Mouse (Mus musculus) c-Kit-positive CD71-negative TER-119-negative erythroid progenitor cells, embryonic 14.5 days (primary cell): ENCODE measurements around the gene Nrxn1.
"Not testable (repeated sequence)": the region's sequence is repeated elsewhere in the genome, so short reads cannot be mapped to it uniquely, and the experiment has no call there.

Experiments
- DNase-seq: peaks from one replicate; pipeline ENCODE4 v3.0.0-alpha.2; 2013; ENCODE audit warnings: low read depth

The Nrxn1 gene

DNA sequence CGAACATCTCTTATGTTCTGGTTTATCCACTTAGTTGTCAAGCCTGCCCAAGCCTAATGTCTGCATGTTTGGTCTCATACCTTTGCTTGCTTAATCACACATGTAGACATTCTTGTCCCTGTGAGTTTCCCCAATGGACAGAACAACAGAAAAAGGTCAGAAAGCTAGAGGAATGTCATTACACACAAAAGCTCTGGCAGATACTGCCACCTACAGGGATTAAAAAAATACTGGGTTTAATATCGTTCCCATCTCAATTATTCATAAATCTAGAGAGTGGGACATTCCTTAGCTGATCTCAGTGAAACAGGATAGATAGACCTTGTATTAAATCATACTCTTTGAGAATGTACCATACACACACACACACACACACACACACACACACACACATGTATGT is 823.7 kb downstream of the Nrxn1 start:
- no peak for DNase-seq

DNA sequence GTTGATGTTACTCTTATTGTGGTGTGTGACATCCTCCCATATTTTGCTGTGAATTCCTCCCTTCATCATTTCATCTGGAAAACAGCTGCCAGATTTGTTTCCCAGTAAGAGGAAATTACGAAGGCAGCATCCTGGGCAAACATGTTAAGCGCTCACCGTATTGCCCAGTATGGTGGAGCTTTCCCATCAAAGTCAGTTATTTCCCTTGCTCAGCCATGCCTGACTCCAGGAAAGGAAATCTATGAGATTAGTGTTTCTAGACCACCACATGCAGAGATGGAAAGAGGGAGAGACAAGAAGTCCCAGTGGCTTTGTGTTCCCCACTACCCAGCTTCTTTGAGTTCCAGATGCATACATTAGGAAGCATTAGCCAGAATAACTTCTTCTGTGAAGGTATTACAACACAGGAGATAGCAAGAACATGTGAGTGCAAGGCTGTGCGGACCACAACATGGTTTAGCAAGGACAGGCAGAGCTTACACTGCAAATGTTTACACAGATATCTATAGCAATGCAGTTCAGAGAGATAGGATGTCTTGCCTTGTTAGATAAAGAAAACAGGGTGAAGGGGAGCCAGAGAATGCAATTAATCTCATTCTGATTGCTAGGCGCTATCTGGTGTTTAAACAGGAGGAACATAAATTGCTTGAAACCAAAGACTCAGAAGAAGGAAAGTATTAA is 839.3 kb downstream of the Nrxn1 start:
- DNase-seq: no peak

DNA sequence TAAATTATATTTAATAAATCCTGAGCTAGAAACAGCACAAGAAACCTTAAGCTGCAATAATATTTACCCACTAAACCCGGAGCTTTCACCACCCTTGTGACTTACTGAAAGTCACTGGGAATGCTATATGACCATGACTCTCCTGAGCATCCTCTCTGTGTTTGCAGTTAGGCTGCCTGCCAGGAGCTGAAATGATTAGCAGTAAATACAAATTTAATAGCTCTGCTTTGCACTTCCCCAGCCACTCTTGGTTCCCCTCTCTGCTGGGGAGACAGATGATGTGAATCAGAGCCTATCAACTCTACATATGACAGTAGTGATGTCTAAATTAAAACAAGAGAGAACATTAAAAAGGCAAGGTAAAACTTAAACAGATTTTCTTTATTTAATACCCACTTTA is 840.7 kb downstream of the Nrxn1 start:
- no peak for DNase-seq

DNA sequence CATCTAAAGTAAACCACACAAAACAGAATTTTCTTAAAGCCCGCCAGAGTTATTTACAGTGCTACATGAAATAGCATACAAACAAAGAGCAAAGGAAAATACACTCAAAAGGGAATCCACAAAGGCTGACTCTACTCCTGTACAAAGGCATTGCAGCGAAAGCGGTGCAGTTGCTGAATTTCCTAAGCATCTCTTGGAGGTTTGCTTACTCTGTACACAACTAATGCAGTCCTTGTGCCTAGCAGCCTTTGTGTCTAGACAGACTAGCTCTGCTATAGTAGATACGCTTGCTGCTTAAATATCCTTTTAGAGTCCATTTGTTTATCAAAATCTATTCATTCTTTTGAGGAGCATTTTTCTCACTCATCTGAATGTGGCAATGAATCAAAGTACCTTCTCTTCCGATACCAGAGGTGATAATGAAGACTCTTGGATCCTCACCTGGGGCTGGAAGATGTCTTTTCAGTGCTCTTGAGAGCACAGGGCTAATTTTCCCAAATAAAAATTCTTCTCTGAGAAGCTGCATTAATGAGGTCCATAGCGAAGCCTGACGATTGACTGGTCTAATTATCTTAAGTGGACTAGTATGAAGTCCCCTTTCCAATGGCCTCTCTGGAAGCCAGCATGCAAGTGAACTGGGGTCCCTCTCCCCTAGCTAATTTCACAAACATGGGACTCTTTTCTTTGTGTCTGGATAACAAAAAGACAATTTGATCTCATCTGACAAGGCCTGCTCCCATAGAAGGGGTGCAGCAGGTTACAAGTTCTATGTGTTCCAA is 845.6 kb downstream of the Nrxn1 start:
- no peak for DNase-seq

DNA sequence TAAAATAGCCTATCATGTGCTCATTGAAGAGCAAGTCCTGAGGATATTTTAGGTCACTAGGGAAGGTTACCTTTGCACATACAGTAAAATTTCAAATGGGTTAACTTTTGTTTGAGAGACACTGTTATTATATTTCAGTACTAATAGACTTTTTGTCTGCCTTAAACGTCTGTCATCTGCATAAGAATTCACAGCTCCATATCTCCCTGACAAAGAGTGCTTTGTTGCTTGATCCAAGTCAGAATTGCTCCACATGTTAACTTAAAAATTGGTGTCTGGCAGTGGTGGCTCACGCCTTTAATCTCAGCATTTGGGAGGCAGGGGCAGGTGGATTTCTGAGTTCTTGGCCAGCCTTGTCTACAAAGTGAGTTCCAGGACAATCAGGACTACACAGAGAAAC is 848.5 kb downstream of the Nrxn1 start:
- DNase-seq: no peak

DNA sequence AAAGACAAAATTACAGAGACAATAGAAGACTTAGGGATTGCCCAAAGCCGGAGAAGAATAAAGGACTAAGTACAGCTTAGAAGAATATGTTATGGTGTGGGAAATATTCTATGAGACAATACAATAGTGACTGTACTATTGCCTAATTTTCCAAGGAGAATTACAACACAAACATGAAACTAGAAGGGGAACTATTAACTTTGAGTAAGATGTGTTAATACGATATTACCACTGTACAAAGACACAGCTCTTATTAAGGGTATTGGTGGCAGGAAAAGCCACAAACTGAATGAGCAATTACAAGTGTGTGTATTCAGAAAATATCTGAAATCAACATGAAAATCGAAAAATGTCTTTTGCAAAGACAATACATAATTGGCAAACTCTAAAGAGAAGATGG is 853.9 kb downstream of the Nrxn1 start:
- DNase-seq: no peak

DNA sequence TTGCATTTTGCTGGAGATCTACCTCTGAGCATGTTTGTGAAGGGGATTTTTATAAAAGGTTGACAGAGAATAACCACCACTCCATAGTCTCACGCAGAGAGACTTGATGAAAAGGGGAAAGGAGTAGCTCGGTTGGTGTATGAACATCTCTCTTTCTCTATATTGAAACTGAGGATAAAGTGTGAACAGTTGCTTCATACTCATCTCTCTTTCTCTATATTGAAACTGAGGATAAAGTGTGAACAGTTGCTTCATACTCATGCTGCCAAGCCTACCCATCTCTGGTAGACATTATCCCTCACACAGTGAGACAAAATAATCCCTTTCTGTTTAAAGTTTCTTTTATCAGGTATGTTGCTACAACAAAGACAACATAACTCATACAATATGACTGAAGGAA is 854.4 kb downstream of the Nrxn1 start:
- DNase-seq: no peak

DNA sequence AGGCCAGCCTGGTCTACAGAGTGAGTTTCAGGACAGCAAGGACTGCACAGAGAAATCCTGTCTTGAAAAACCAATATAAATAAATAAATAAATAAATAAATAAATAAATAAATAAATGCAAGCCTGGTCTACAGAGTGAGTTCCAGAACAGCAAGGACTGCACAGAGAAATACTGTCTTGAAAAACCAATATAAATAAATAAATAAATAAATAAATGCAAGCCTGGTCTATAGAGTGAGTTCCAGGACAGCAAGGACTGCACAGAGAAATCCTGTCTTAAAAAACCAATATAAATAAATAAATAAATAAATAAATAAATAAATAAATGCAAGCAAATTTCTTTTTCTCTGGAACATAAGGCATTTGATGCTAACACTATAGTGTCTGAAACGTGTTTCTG is 857.2 kb downstream of the Nrxn1 start:
- not testable (repeated sequence) for DNase-seq

DNA sequence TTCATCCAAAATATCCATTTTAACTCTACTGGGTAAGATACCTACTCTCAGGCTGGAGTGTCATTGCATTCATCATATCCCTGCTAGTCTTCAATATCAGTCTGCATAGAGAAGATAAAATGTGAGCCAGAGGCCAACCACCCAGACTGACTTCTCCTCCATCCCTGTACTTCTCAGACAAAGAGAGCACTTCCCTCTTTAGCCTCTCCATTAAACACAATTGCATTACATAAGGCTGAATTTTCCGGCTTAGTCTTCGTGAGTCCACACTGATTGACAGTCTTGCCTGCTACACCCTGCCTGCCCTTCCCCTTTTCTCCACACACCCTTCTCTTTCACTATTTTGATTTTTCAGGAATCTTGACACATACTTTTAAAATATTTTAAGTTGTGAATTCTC is 858.1 kb downstream of the Nrxn1 start:
- DNase-seq: no peak

DNA sequence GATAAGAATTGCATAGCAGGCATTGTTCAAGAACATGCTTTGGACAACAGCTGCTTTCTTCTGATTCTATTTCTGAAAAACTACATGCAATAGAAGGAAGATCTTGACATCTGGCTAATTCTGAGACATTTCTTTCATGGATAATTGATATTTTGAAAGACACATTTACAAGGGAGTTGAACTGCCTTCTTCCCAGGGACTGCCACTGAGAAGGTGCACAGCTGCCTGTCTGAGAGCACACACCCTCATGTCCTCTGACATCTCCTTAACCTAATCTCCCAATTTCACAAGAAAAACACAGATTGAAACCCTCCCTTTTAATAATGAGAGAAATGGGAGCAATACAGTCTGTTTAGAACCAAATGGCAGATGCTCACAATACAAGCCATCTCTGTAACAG is 884.3 kb downstream of the Nrxn1 start:
- DNase-seq: no peak

DNA sequence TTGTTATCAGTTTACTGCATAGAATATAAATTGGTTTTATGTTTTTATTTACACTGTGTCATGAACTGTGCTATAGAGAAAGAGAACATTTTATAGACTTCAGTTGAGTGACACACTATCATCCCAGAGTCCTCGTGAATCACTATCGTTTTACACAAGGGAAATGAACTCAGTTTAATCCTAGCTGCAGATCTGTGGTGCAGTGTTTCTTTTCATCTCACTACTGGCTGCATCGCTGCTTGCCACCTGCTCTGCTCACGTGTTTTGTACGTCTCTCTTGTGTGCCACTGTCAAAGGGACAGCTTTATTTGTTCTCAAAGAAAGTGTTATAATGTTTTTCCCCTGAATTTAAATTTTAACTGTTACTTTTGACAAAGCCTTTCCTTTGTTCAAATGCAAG is 885.3 kb downstream of the Nrxn1 start:
- no peak for DNase-seq

DNA sequence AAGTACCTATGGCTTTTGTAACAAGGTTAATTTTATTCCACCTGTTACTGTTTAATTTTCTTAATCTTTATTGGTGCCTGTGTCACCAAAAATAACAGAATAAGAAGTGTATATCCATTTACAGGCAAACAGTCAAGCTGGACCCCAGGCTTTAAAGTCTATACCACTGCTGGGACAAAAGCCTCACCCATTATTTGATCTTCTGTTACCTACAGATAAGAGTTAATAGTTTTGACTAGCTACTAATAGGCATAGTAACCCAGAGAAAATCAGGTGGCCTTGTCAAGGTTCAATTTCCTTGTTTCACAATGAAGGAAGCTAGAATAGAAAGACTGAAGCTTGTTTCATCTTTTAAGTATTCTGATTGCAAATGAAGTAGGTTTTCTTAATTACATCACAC is 888.9 kb downstream of the Nrxn1 start:
- no peak for DNase-seq

DNA sequence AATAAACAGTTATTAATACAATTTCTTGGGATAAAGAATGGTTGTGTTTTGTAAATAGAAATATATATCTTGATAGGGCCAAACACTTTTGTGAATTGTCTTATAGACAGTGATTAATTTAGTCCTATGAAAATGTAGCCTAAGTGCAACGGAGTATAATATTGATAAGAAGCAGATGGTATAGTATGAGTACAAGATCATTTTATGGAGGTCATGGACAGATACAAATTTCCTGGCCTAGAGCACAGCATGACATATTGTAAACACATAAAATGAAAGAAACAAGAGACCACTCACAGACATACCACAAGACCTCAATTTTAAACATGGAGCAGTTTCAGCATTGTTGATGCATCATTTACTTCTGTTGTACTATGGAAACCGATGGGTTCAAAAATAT is 890.1 kb downstream of the Nrxn1 start:
- DNase-seq: no peak

DNA sequence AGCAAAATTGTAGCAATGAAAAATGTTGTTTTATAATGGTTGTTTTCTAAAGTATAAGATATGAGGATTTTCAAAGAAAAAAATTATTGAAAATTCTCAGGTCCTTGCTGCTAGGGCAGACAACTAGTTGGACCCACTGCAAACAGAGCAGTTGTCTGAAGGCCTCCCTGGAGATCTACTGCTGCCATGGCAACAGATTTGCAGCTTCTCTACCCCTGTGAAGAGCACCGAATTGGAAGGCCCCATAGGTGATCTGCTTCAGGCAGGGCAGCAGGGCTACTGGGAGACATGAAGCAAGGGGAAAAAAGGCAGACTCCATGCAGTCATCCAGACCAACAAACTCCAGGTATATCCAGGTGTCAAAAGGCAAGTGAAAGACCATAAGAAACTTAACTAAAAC is 896.1 kb downstream of the Nrxn1 start:
- no peak for DNase-seq

DNA sequence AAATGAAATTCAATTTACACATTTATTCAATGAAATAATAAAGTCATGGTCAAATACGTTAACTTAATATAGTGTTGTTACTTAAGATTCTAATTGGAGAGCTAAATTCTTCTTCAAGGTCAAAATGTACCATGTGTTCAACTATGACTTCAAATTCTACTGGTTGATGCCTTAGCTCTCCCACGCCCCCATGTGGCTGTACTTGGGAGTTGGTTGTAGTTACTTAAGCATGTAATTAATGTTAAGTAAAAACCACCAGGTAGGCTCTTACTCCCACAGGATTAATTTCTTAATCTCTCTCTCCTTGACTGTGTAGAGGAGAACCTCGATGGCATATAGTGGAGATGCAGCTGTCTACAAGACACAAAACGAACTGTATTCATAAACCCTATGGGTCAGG is 951.3 kb downstream of the Nrxn1 start:
- DNase-seq: peak; percentile 8

DNA sequence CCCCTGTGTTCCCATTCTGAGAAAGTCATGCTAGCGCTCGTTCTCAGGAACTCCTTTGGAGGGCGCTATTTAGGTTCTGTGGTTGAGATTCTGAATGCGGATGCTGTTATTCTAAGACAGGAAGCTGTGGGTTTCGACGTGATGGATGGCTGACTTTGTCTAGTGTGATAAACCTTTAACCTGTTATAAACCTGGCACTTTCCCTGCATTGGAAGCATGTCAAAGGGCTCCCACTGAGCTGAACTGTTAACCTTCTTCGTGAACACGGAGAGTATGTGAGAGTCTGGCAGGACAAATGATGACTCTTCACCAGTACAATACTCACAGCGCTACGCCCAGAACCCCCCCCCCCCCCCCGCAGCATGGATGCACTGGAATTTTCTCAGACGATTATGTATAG is 962.0 kb downstream of the Nrxn1 start:
- no peak for DNase-seq

DNA sequence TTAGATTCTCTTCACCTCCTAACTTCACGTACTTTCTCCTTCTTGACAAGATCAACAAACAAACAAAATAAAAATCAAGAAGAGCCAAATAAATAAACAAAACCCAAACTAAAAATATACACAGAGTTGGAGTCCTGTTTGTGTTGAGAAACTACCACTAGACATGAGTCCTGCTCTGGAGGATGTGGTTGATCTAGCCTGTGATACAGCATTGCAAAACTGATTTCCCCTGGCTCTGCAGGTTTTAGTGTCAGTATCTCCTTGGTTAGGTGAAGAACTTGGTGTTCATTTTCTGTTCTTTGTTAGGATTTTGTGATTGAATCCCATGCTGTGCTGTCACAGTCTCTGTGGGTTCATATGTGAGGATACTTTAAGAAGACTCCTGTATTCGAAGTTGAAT is 963.7 kb downstream of the Nrxn1 start:
- DNase-seq: no peak

DNA sequence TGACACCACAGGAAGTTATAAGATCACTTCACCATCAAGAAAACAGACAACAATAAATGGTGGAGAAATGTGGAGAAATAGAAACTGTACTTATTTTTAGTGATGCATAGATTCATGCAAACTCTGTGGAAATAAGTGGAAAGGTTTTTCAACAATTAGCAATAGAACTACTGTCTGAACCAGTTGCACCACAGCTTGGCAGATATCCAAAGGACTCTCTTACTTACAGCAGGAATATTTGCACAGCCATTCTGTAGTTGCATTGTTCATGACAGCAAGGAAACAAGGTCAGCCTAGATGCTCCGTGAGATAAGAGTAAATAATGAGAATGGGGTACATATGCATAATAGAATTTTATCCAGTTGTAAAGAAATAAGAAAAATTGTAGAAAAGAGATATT is 965.3 kb downstream of the Nrxn1 start:
- DNase-seq: no peak

DNA sequence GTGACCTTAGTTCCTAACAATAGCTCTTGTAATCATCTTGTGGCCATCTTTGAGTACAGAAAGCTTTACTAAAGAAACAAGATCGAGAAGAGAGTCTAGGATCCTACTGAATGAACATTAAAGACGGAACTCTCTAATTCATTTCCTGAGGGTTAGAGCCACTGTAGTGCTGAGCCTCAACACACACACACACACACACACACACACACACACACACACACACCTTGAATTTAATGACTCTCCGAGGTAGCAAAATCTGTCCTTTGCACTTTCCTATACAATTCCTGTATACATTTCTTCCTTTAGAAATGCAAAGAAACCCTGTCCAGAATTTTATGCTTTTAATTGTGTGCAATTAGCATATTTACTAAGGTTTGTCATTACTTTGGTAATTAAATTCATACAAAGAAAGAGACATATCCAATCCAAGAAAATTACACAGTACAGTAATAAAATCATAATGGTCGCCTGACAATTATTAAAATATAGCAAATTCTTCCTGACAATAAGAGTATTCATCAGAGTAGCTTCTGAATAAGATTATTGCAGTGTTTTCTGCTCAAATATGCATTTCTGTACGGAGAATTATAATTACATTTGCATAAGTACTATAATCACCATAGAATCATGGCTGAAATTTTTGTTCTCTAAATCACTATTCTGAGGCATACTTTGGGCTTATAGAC is 969.9 kb downstream of the Nrxn1 start:
- no peak for DNase-seq

DNA sequence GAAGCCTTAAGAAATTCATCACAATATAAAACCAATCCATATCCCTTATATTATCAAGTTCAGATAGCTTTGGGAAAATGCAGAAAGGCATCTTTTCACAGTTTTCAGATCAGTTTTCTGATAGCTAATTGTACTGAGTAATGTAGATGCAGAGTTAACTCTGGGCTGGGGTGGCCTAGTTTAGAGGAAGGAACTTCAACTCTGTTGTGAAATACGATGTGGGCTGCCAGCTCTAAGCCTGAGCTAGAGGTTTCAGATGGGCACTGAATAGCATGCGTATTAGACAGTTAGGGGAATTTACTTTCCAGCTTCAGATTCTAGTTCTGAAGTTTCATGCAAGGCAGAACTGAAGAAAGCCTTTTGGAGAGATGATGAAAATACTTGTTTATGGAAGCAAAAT is 976.6 kb downstream of the Nrxn1 start:
- no peak for DNase-seq

DNA sequence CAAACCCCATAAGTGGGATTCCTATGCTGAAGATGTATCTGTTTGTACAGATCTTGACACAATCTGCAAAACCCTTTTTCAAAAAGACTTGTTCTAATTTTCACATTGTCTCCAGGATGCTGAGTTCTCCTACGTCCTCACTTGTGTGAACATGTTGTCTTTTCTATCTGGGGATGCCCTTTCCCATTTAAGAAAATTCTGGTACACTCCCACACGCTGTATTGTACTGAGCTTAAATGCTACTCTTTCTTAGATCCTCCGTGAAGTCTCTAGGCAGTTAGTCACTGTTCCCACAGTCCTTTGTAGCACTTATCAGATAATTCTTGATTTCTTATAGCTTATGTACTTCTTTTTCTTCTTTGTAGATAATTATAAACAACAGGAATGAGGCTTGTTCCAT is 997.9 kb downstream of the Nrxn1 start:
- DNase-seq: no peak

DNA sequence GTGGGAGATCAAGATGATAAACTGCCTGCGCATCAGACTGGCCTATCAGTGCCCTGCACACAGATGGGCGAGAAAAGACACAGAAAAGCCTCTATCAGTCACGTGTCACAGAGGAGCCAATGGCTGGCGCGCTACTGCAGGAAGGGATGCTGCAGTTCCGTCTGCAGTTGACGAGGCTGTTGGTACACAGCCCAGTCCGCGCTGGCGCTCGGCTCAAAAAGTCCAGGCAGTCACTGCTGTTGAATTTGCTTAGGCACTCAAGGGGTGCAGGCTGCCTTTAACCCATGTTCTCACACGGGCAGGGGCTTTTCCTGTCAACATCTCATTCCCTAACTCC is 1004.6 kb downstream of the Nrxn1 start:
- DNase-seq: no peak

DNA sequence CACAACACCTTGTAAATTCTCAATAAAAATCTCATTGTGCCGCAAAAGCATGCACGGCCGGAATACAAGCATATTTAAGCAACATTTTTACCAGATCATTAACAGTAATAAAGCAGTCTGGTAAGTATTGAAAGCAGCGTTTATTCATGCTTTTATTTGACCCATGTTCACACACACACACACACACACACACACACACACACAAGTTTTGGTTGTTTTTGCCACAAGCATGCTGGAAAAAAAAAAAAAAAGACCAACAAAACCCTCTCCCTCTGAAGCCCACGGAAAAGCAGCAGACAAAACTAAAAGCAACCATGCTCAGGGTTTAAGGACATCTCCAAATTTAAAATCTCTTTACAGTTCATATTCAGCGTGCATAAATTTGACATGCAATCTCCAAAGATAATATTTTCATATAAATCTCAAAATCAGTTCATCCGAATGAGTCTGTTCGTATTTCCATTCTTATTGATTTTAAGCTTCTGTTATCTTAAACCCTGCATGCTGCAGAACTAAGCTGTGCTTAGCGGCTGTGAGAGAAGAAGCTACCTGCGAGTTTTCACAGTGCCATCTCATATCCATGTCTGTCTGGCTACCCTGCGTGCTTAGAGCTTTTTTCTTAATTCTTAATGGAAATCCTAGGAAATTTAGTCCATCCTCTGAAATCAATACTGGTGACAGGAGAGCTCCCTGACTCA is 1005.1 kb downstream of the Nrxn1 start:
- no peak for DNase-seq
